Mouse (Mus musculus): ENCODE results near the gene Prkce. TPM values are rescaled to one million over a fixed set of nuclear protein-coding genes. Genes with fewer than 3 reads are reported as not detected.
A peak's percentile ranks its signal among the peaks of the same experiment; 100 is the strongest.

Prkce gene
- polyA plus RNA-seq, 1 experiment, result not detected

- 0 out of 2 replicates have a peak overlapping the region, but pooled peaks have one; percentile 7 for H3K27ac ChIP-seq (ENCODE audit: insufficient read depth, low read depth, low read length)
- no peak overlapping the region for H3K4me3 ChIP-seq (ENCODE audit: insufficient read depth, low read depth, low read length)
- TF ChIP-seq POLR2A (IDR thresholded peaks at IDR 0.05; ENCODE audit: insufficient read depth, low read depth, low read length), result no peak
- no peak for TF ChIP-seq CTCF (IDR thresholded peaks at IDR 0.05; ENCODE audit: insufficient read depth, low read depth, low read length)
Observed at GRCm38 (mm10) chr17:86499359-86500045, 331.9 kb downstream of the Prkce start.

GRCm38 (mm10) chr17:86501393-86501792, 333.8 kb downstream of the Prkce start:
- 87% methylated on average over 4 of the region's 4 CpGs for WGBS

More at GRCm38 (mm10) chr17:86499359-86500045, 331.9 kb downstream of the Prkce start:
- H3K4me1 ChIP-seq (ENCODE audit: control insufficient read depth, insufficient read depth, low read length), result peaks cover 3% of the 10 kb centered on the region
- 61% methylated on average over 15 of the region's 15 CpGs for WGBS

GRCm38 (mm10) chr17:86503208-86503897, 335.8 kb downstream of the Prkce start:
- 88% methylated on average over 9 of the region's 9 CpGs for WGBS
- no peak overlapping the region for H3K27ac ChIP-seq (ENCODE audit: insufficient read depth, low read depth, low read length)
- H3K4me3 ChIP-seq (ENCODE audit: insufficient read depth, low read depth, low read length), result no peak overlapping the region
- TF ChIP-seq CTCF (IDR thresholded peaks at IDR 0.05; ENCODE audit: insufficient read depth, low read depth, low read length) (no peak), POLR2A (IDR thresholded peaks at IDR 0.05; ENCODE audit: insufficient read depth, low read depth, low read length) (no peak)
- peaks cover 7% of the 10 kb centered on the region for H3K4me1 ChIP-seq (ENCODE audit: control insufficient read depth, insufficient read depth, low read length)

More at GRCm38 (mm10) chr17:86501393-86501792, 333.8 kb downstream of the Prkce start:
- Histone ChIP-seq H3K4me1 (ENCODE audit: control insufficient read depth, insufficient read depth, low read length) (peaks cover 7% of the 10 kb centered on the region), H3K4me3 (ENCODE audit: insufficient read depth, low read depth, low read length) (no peak overlapping the region), H3K27ac (ENCODE audit: insufficient read depth, low read depth, low read length) (no peak overlapping the region)
- TF ChIP-seq POLR2A (IDR thresholded peaks at IDR 0.05; ENCODE audit: insufficient read depth, low read depth, low read length) (no peak), CTCF (IDR thresholded peaks at IDR 0.05; ENCODE audit: insufficient read depth, low read depth, low read length) (no peak)

- 57% methylated on average over 8 of the region's 8 CpGs for WGBS
- TF ChIP-seq CTCF (IDR thresholded peaks at IDR 0.05; ENCODE audit: insufficient read depth, low read depth, low read length) (no peak), POLR2A (IDR thresholded peaks at IDR 0.05; ENCODE audit: insufficient read depth, low read depth, low read length) (no peak)
- Histone ChIP-seq H3K4me1 (ENCODE audit: control insufficient read depth, insufficient read depth, low read length) (peaks cover 4% of the 10 kb centered on the region; the same call in 1 of the 2 replicates), H3K4me3 (ENCODE audit: insufficient read depth, low read depth, low read length) (no peak within 1 kb of the TSS), H3K27ac (ENCODE audit: insufficient read depth, low read depth, low read length) (no peak within 1 kb of the TSS)
Observed at GRCm38 (mm10) chr17:86505183-86505631, 337.6 kb downstream of the Prkce start, which contains the start of gene Gm10309. Gene Gm10309, minus strand, starts transcription at chr17:86505232.

GRCm38 (mm10) chr17:86506881-86507280, 339.3 kb downstream of the Prkce start:
- Histone ChIP-seq H3K4me1 (ENCODE audit: control insufficient read depth, insufficient read depth, low read length) (peaks cover 4% of the 10 kb centered on the region; the same call in 1 of the 2 replicates), H3K4me3 (ENCODE audit: insufficient read depth, low read depth, low read length) (no peak overlapping the region), H3K27ac (ENCODE audit: insufficient read depth, low read depth, low read length) (no peak overlapping the region)
- TF ChIP-seq POLR2A (IDR thresholded peaks at IDR 0.05; ENCODE audit: insufficient read depth, low read depth, low read length), result no peak
- 77% methylated on average over 5 of the region's 5 CpGs for WGBS

GRCm38 (mm10) chr17:86507342-86508211, 340.0 kb downstream of the Prkce start:
- 69% methylated on average over 19 of the region's 19 CpGs for WGBS
- Histone ChIP-seq H3K4me1 (ENCODE audit: control insufficient read depth, insufficient read depth, low read length) (peaks cover 4% of the 10 kb centered on the region; the same call in 1 of the 2 replicates), H3K4me3 (ENCODE audit: insufficient read depth, low read depth, low read length) (no peak overlapping the region), H3K27ac (ENCODE audit: insufficient read depth, low read depth, low read length) (no peak overlapping the region)
- TF ChIP-seq POLR2A (IDR thresholded peaks at IDR 0.05; ENCODE audit: insufficient read depth, low read depth, low read length) (no peak), CTCF (IDR thresholded peaks at IDR 0.05; ENCODE audit: insufficient read depth, low read depth, low read length) (no peak)

GRCm38 (mm10) chr17:86508212-86508490, 340.6 kb downstream of the Prkce start:
- Histone ChIP-seq H3K27ac (ENCODE audit: insufficient read depth, low read depth, low read length) (no peak overlapping the region), H3K4me3 (ENCODE audit: insufficient read depth, low read depth, low read length) (no peak overlapping the region), H3K4me1 (ENCODE audit: control insufficient read depth, insufficient read depth, low read length) (peaks cover 4% of the 10 kb centered on the region; the same call in 1 of the 2 replicates)
- WGBS, result 92% methylated on average over 3 of the region's 3 CpGs
- TF ChIP-seq CTCF (IDR thresholded peaks at IDR 0.05; ENCODE audit: insufficient read depth, low read depth, low read length), result no peak
- TF ChIP-seq POLR2A (IDR thresholded peaks at IDR 0.05; ENCODE audit: insufficient read depth, low read depth, low read length), result no peak

GRCm38 (mm10) chr17:86509871-86510270, 342.3 kb downstream of the Prkce start:
- Histone ChIP-seq H3K27ac (ENCODE audit: insufficient read depth, low read depth, low read length) (no peak overlapping the region), H3K4me3 (ENCODE audit: insufficient read depth, low read depth, low read length) (no peak overlapping the region), H3K4me1 (ENCODE audit: control insufficient read depth, insufficient read depth, low read length) (peaks cover 8% of the 10 kb centered on the region; the same call in 1 of the 2 replicates)
- no peak for TF ChIP-seq CTCF (IDR thresholded peaks at IDR 0.05; ENCODE audit: insufficient read depth, low read depth, low read length)
- TF ChIP-seq POLR2A (IDR thresholded peaks at IDR 0.05; ENCODE audit: insufficient read depth, low read depth, low read length), result no peak
- WGBS, result 63% methylated on average over 5 of the region's 5 CpGs
